Mouse (Mus musculus) frontal cortex, postnatal 10 days (tissue): ENCODE measurements at regions not wholly inside any gene's neighbourhood (a gene's known extent, or its start where the extent isn't known, plus 50 kb on each side); places are given as distances from the start of the nearest gene placed in this dataset.

Source experiments
- DNase-seq, 2 experiments: peaks; one replicate each; pipeline ENCODE4 v3.0.0; 2022; ENCODE audit warnings: low spot score in 2 of 2, mixed read lengths in 1 of 2

GRCm38 (mm10) chr11:34153749-34154525 is 54.0 kb downstream of the Foxi1 start:
- no peak for DNase-seq

- peak; percentile 59 to 81 for DNase-seq
Measured at GRCm38 (mm10) chr11:34149370-34149976, 51.1 kb upstream of the 4930469K13Rik start.
